Mouse (Mus musculus) c-Kit-positive CD71-positive TER-119-negative erythroid progenitor cells, embryonic 14.5 days (primary cell): ENCODE data around the gene Icosl.
"Not testable (repeated sequence)": the region's sequence is repeated elsewhere in the genome, so short reads cannot be mapped to it uniquely, and the experiment has no call there.

Experiments
- DNase-seq: peaks from one replicate; pipeline ENCODE4 v3.0.0-alpha.2; 2013; ENCODE audit warnings: low read depth

The Icosl gene

GRCm38 (mm10) chr10:78069101-78070011 lies at the start of gene Icosl:
Icosl (plus strand) TSS chr10:78069302.
- no peak for DNase-seq

- DNase-seq = not testable (repeated sequence)
Measured at GRCm38 (mm10) chr10:78019984-78020383, 49.1 kb upstream of the Icosl start.

DNA sequence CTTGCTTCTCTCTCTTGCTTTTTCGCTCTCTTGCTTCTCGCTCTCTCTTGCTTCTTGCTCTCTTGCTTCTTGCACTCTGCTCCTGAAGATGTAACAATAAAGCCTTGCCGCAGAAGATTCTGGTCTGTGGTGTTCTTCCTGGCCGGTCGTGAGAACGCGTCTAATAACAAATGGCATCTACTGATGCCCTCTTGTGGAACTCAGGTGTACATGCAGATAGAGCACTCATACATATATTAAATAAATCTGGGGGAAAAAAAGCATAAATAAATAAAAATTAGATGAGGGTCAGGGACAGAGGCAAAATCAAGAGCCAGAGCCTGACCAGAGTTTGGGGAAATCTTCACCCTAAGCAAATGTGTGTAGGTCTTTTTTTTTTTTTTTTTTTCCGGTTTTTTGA lies 43.6 kb upstream of the Icosl start:
- DNase-seq = not testable (repeated sequence)

- DNase-seq = no peak
Measured at GRCm38 (mm10) chr10:78028129-78028528, 41.0 kb upstream of the Icosl start.

DNA sequence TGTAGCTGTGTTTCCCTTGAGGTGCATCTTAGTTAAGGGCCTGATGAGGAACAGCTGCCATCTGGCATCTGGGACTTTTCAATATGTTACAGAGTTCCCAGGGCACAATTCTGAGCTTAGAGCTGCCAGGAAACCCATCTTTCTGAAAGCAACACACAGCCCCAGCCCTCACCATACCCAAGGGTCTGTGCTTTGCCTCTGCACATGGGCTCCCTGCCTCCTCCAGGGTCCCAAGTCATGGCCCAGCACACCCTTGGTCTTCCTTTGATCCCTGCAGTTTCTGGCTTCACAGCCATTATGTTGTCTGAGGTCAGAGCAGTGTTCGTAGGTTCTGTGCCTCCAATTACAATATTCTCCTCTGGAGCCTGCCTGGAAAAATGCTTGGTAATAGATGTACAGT lies 40.0 kb upstream of the Icosl start:
- DNase-seq = no peak

DNA sequence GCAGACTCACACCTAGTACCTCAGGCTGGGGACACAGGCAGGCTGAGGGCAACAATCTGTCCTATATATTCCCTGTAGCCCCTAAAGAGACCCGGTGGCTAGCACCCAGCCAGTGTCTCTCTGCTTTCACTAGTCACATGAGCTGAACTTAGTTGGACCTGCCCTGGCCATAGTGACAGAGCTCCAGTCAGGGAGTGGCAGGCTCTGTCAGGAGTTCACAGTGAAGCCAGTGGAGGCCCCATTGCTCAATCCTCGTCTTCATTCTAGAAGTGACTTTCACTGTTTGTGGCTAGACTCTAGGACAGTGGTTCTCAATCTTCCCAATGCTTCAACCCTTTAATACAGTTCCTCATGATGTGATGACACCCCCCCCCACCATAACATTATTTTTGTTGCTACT lies 37.1 kb upstream of the Icosl start:
- no peak for DNase-seq

- DNase-seq = no peak
Measured at GRCm38 (mm10) chr10:78037139-78037538, 32.0 kb upstream of the Icosl start.

GRCm38 (mm10) chr10:78041647-78042046 lies 27.5 kb upstream of the Icosl start, which contains the start of gene Dnmt3l:
Dnmt3l (plus strand) TSS chr10:78041947.
- no peak for DNase-seq

GRCm38 (mm10) chr10:78042096-78042495 lies 27.0 kb upstream of the Icosl start:
- DNase-seq = no peak

DNA sequence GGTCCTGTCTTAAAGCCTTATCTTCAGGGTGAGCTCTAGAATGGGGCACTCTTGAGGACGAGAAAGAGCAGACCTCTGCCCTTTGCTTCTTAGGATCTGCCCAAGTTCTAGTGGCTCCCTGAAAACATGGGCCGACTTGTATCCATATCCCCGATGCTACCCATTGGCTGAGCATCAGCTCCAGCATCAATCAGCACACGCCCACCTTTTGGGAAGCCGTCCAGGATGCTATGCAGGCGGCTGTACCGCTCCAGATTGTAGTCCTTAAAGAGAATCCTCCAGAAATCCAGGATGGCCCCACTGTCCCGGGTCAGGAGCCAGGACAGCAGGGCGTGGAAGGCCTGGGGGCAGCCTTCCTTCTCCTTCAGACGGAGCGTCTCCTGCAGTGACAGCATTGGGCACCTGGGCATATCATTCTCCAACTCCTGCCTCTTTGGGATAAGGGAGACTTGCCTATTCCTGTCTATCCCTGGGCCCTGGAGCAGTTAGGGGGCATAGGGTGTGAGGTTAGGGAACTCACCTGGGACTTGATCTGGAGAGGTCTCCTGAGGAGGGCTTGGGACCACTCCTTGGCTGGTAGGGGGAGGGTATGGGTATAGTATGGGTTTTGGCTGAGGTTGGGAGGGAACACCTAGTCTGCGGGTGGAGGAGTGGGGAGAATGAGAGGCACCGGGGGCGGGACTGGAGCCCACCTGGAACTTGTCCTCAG lies 26.3 kb upstream of the Icosl start:
- no peak for DNase-seq

- peak; percentile 43 for DNase-seq
Measured at GRCm38 (mm10) chr10:78043406-78043836, 25.7 kb upstream of the Icosl start, which contains the start of gene Aire. Aire (minus strand) TSS chr10:78043610.

- DNase-seq = no peak
Measured at GRCm38 (mm10) chr10:78044531-78044930, 24.6 kb upstream of the Icosl start.

DNA sequence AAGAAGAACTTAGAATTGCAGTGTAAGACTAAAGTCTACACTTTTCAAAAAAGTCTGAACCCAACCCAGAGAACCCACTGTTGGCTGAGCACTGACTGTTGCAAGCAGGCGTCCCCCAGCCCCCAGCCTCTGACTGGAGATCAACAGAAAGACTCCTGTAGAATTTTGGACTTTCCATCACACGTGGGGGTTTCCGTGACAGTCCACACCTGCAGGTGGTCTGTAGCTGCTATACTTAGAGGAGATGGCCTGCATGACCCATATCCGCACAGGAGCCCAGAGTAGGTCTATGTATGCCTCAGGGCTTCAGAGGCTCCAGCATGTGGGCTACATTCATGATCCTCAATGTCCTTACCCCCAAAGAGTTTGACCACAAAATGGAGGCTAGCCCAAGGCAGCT lies 22.7 kb upstream of the Icosl start:
- DNase-seq = no peak

- no peak for DNase-seq
Measured at GRCm38 (mm10) chr10:78048061-78048730, 20.9 kb upstream of the Icosl start.

GRCm38 (mm10) chr10:78049519-78050035 lies 19.5 kb upstream of the Icosl start:
- DNase-seq = no peak

DNA sequence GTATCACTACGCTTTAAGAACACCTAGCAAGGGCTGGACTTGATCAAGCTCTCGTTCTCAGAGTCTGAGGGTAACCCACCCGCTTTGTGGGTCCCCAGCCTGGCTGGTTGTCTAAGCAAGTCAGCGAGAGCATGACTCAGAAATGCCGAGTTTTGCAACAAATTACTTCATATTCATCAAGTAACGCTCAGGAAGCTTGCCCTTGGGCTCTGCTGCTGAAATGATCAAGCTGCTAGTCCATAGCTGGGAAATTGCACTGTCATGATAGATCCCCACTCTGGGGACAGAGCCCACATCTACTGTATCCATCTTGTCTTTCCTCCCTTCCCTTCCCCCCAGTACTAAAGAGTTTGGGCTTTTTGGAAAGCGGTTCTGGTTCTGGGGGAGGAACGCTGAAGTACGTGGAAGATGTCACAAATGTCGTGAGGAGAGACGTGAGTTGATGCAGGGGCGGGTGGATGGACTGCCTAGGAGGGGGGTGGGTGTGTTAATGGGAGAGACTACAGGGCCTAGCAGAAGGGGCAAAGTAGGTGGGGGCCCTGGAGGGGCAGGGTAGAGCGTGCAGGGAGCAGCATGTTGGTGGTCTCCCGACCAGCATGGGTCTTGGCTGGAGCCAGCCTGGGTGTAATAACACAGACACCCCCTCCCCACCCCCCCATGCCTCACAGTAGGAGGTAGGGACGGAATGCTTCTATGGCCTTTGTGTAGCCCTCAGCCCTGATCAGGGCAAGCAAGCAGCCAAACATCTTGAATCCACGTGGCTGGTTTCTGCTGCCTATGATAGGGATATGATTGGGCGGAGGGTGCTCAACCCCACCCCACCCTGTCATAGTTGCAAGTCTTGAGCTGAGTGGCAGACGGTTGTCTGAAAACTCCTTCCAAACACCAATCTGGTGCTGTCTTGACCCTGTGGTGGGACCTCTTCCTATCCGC lies 14.2 kb upstream of the Icosl start:
- no peak for DNase-seq

- no peak for DNase-seq
Measured at GRCm38 (mm10) chr10:78057056-78057455, 12.0 kb upstream of the Icosl start.

- no peak for DNase-seq
Measured at GRCm38 (mm10) chr10:78063122-78063521, 6.0 kb upstream of the Icosl start.

- DNase-seq = no peak
Measured at GRCm38 (mm10) chr10:78067226-78067625, 1.9 kb upstream of the Icosl start.

- no peak for DNase-seq
Measured at GRCm38 (mm10) chr10:78068541-78068940, 561 bp upstream of the Icosl start.

- DNase-seq = no peak
Measured at GRCm38 (mm10) chr10:78074151-78074550, 5.0 kb downstream of the Icosl start.
